9 mouse cellular contexts compared by ENCODE assay signal in genomic region chr16:49980178-49980646, GRCm38 (mm10).
DNase-seq lines count a peak whose midpoint lies in the region; ATAC-seq lines count a peak whose summit lies in the region.
"Had no signal": no experiment of that assay in that cellular context is flagged by ENCODE, and none has a peak within 500 bp of the region (broad histone marks: within the 10 kb centered on the region; RNA-seq: fewer than 3 reads in every experiment).

No protein-coding gene starts in this region.

- no peak overlapping the region for H3K4me2 ChIP-seq in hindbrain, embryonic 11.5 days (replicated peaks; ENCODE audit: low read depth, low read length)

- no peak for DNase-seq in hindbrain, embryonic 10.5 days (ENCODE audit: low spot score)
- no peak for DNase-seq in hindbrain, embryonic 11.5 days (ENCODE audit: low spot score)
- DNase-seq in cerebellum, postnatal 36 days = peak; percentile 93 to 95
- peak; percentile 31 to 54 for DNase-seq in layer of hippocampus, postnatal 14 days (ENCODE audit: low spot score in 2 of 2)
- peak; percentile 13 for DNase-seq in right cerebral cortex, postnatal 14 days
- DNase-seq in kidney, postnatal 14 days = no peak
- no peak for DNase-seq in heart, adult 18-20 months
- DNase-seq in liver = no peak
- DNase-seq: lung, adult 18-20 months had no signal

- no peaks in the 10 kb centered on the region for H3K9me3 ChIP-seq in hindbrain, embryonic 10.5 days
- H3K9me3 ChIP-seq in hindbrain, embryonic 11.5 days (ENCODE audit: control insufficient read depth, low read length) = no peaks in the 10 kb centered on the region

- no peak overlapping the region for H3K4me3 ChIP-seq in hindbrain, embryonic 10.5 days
- no peak overlapping the region for H3K4me3 ChIP-seq in hindbrain, embryonic 11.5 days (ENCODE audit: low read depth, low read length)

- WGBS in hindbrain, embryonic 10.5 days = 41% methylated on average over 10 of the region's 10 CpGs
- 43% methylated on average over 10 of the region's 10 CpGs for WGBS in hindbrain, embryonic 11.5 days

- H3K9ac ChIP-seq in hindbrain, embryonic 11.5 days (ENCODE audit: low read depth, low read length) = no peak overlapping the region

- no peaks in the 10 kb centered on the region for H3K27me3 ChIP-seq in hindbrain, embryonic 10.5 days (ENCODE audit: insufficient read depth, poor library complexity, severe bottlenecking)
- no peaks in the 10 kb centered on the region for H3K27me3 ChIP-seq in hindbrain, embryonic 11.5 days (ENCODE audit: control insufficient read depth, insufficient read depth, low read length)

- peak overlapping the region; percentile 18; the same call in 1 of the 2 replicates for H3K27ac ChIP-seq in hindbrain, embryonic 10.5 days
- H3K27ac ChIP-seq in hindbrain, embryonic 11.5 days (ENCODE audit: low read depth, low read length) = no peak overlapping the region

- H3K4me1 ChIP-seq in hindbrain, embryonic 10.5 days (replicated peaks) = peaks cover 5% of the 10 kb centered on the region; the same call in 1 of the 2 replicates
- H3K4me1 ChIP-seq in hindbrain, embryonic 11.5 days (replicated peaks; ENCODE audit: control insufficient read depth, insufficient read depth, low read length) = no peaks in the 10 kb centered on the region

- no peaks in the 10 kb centered on the region for H3K36me3 ChIP-seq in hindbrain, embryonic 10.5 days
- H3K36me3 ChIP-seq in hindbrain, embryonic 11.5 days (ENCODE audit: control insufficient read depth, insufficient read depth, low read length) = no peaks in the 10 kb centered on the region

- ATAC-seq in hindbrain, embryonic 11.5 days (ENCODE audit: low FRiP score) = no peak

Comparison
In these comparisons a context has a peak if more than half of its experiments do, and no peak if none do; other contexts are left out.
1. DNase-seq: peak in cerebellum, postnatal 36 days (2 of 2), layer of hippocampus, postnatal 14 days (2 of 2) and right cerebral cortex, postnatal 14 days (single experiment); none in hindbrain, embryonic 10.5 days (single experiment), hindbrain, embryonic 11.5 days (single experiment), kidney, postnatal 14 days (single experiment), heart, adult 18-20 months (0 of 2) and liver (single experiment).